Mouse (Mus musculus) CD4-positive helper T cell, adult 2 months (primary cell): ENCODE measurements around the gene Os9.
"Not testable (repeated sequence)": the region's sequence is repeated elsewhere in the genome, so short reads cannot be mapped to it uniquely, and the experiment has no call there.

ENCODE experiments used
- DNase-seq: peaks from one replicate; pipeline ENCODE4 v3.0.0-alpha.2; 2012; ENCODE audit warnings: low read depth, missing footprints, low spot score

The Os9 gene

DNA sequence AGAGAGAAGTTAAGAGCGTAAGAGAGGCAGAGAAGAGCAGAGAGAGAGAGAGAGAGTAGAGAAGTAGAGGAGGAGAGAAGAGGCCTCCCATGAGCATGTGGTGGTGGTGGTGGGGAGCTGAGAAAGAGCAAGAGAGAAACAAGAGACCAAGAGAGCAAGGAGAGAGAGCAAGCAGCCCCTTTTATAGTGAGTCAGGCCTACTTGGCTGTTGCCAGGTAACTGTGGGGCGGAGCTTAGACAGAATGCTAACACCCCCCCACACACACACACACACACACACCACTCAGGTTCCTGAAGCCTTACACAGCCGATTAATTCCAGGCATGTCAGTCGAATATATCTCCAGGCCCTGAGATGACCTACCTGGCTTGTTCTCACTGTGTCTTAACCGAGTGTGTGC, 24.4 kb upstream of the Os9 start:
- peak; percentile 48 for DNase-seq

DNA sequence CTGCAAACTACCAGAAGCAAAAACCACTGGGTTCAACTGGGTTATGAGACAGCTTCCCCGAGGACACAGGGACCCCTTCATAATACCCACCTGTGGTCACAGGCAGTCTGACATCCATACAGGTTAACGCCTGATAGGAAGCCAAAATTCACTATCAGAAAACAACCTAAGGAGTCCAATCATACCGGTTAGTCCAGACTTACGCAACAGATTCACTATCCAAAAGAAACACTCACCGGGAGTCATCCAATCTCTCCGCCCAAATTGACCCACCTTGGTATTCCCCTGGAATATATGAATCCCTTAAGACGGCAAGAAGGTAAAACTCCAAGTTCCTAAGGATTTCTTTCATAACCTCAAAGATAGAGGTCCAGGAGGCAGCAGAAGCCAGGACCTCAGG, 23.6 kb upstream of the Os9 start:
- DNase-seq: no peak

DNA sequence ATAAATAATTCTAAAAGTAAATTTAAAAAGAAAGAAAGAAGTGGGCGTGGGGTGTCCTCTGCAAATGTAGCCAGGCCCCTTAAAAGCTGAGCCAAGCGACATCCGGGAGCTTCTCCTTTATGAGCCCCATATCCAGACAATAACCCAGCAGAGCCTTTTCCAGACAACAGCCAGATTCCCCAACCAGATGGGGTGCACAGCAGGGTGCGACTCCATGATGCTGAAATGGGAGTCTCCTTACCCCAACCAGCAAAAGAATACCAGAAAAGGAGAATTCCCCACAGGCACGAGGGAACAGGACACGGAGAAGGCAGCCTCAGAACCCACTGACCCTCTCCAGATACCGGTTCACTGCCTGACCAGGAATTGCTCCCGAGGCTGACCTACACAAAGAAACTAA, 22.3 kb upstream of the Os9 start:
- DNase-seq: no peak

GRCm38 (mm10) chr10:127141500-127141899, 20.6 kb upstream of the Os9 start:
- peak; percentile 89 for DNase-seq

DNA sequence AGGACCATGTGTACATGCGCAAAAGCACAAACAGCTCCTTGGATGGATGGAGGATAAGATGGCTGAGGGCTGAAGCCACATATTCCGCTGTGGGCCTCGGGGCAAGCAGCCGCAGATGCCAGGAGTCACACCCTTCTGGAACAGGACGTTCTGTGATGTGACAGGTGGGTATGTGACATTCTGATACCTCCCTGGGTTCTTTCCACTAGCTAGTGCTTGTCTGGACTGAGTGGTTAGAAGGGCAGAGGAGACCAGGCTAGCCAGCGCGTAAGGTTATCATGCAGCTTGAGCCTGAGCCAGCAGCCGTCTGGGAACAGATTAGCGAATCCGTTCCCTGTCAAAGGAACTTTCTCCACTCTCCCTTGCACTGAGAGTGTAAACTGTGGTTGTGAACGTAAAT, 20.0 kb upstream of the Os9 start:
- peak; percentile 72 for DNase-seq

GRCm38 (mm10) chr10:127138328-127139141, 17.6 kb upstream of the Os9 start:
- no peak for DNase-seq

GRCm38 (mm10) chr10:127137896-127138295, 17.0 kb upstream of the Os9 start:
- DNase-seq: no peak

GRCm38 (mm10) chr10:127136510-127136909, 15.6 kb upstream of the Os9 start:
- peak; percentile 91 for DNase-seq

GRCm38 (mm10) chr10:127135118-127135836, 14.3 kb upstream of the Os9 start:
- peak; percentile 81 for DNase-seq

GRCm38 (mm10) chr10:127134394-127135035, 13.6 kb upstream of the Os9 start:
- not testable (repeated sequence) for DNase-seq

DNA sequence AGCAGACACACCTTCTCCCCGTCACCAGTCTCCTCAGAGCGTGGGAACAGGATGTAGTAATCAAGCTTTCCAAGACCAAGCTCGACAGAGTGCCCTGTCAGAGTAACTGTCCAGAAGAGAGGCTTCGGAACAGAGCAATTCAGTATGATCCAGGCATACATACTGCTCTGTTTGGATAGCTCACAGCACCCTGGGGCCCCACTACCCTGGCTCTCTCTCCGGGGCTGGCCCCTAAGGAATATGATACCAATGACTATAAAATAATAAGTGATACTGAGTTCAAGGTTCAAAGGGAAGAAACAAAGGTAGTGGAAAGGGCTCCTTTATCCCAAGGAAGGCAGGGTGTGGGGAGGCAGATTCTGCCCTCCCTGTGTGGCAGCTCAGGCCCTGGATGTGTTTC, 11.5 kb upstream of the Os9 start:
- DNase-seq: no peak

- no peak for DNase-seq
Measured at GRCm38 (mm10) chr10:127129431-127129830, 8.5 kb upstream of the Os9 start.

- DNase-seq: no peak
Measured at GRCm38 (mm10) chr10:127127711-127128279, 6.9 kb upstream of the Os9 start.

DNA sequence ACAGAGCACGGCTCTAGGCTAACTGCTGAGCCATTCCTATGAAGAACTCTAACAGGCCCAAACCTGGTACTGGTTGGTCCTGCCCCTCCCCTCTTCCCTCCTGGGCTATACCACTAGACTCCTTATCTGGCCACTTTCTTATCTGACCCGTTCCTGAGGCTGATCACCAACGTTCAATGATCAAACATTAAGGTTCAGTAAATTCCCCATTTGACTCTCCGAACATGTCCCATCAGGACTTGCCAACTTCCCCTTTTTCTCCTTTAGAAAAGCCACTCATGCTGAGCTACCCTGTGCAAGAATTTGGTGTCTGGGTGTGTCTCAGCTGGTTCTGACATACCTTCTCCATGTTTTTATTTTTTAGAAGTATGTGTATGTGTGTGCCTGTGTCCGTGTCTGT, 5.6 kb upstream of the Os9 start:
- DNase-seq: no peak

DNA sequence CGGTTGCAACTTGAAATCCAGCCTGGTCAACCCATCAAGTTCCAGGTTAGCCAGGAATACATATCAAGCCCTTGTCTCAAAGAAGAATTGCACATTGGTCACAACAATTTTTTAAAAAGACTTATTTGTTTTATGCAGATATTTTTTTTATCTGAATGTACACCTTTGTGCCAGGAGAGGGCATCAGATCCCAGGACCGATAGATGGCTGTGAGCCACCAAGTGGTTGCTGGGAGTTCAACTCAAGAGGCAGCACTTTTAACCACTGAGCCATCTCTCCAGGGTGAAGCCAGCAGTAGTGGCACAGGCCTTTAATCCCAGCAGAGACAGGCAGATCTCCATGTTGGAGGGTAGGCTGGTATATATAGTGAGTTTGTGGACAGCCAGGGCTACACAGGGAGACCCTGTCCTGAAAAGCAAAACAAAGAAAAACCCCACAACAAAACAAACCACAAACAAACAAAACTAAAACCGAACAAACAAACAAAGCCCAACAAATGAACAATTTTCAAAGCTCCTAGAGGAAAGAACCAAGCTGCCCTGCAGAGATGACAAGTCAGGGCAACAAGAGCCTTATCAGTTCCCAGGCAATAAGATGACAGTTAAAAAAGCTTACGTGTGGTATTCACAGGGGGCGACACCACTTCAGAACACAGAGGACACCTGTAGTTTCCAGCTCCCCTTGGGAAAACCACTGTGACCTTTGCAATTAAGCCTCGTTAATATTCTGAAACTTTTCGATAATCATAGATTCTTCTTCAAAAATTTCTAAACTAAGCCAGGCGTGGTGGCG, 4.5 kb upstream of the Os9 start:
- DNase-seq: peak; percentile 84

DNA sequence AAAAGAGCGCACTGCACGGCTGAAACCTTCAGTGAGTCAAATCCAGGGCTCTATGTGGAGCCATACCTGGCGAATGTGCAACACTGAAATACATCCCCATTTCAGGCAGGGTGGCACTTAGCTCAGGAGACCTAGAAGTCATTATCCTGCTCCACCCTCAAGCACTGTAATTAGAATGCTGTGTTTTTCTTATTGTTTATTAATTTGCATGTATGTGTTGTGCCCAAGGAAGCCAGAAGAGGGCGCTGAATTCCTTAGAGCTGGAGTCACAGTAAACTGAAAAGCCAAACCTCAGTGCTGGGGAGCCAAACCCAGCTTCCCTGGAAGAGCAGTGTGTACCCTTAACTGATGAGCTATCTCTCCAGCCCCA, 2.5 kb upstream of the Os9 start:
- peak; percentile 77 for DNase-seq

DNA sequence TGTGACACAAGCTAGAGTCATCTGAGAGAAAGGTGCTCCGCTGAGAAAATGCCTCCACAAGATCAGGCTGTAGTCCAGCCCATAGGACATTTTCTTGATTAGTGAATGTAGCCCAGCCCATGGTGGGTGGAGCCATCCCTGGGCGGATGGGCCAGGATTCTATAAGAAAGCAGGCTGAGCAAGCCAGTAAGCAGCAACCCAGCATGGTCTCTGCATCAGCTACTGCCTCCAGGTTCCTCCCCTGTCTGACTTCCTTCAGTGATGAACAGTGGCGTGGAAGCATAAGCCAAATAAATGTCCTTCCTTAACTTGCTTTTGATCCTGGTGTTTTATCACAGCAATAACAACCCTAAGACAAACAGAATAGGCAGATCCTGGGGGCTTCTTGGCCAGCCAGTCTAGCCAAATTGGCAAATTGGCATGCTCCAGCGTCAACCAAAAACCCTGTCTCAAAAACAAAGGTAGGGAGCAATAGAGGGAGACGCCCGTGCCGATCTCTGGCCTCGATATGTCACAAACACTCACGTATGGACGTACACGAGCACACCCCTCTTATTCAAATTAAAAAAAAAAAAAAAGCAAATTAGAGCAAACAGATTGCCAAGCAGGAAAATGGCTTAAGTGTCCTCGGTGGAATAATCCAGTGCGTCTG, 2.0 kb upstream of the Os9 start:
- no peak for DNase-seq

DNA sequence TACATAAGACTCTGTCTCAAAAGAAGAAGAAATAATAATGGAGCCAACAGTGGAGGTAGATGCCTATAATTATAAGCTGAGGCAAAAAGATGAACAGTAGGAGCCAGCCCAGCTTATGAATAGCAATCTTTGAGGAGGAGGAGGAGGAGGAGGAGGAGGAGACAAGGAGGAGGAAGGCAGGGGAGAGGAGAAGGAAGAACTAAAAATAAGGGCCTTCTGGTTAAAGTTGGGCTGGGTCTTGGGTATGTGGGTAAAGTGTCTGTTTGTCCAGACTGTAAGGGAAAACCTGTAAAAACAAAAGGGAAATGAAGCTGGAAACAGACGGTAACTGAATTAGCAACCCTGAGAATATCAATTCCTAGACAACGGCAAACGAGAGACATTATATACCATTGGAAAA, 1.1 kb upstream of the Os9 start:
- no peak for DNase-seq

DNA sequence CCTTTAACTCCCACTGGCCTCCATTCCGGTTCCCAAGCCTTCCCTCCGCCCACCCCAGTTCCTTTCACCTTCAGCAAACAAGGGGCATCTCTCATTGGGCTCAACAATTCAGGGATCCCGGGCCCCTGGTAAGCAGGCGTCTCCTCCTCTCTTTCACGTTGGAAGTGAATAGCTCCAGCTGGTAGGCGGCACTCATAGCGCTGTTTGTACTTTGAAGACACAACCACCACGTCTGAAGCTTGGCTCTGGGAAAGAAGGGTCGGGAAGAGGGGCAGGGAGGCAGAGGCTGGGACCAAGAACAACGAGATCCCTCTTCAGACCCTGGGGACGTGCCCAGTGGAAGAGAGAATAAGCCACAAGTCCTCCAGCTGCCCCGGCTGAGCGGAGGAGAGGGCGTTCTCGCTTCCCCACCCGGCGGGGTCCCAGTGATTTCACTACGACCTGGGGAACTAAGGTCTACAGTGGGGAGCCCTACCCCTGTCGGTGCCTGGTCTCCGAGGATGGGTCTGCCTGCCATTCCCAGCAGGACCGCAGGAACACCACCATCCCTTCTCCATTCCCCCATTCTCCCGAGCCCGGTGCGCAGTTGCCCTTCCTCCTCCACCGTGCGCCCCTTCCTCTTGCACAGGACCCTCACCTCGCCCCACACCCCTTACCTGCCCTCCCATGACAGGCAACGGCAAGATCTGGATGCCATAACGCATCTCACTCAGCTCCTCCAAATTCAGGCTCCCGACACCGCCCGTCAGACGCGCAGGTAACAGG, 448 bp downstream of the Os9 start:
- DNase-seq: no peak

GRCm38 (mm10) chr10:127119229-127119628, 1.7 kb downstream of the Os9 start:
- no peak for DNase-seq
